15 mouse cellular contexts compared by ENCODE assay signal in genomic region chr9:102731574-102732175, GRCm38 (mm10). TPM values are rescaled to one million over a fixed set of nuclear protein-coding genes. Genes with fewer than 3 reads are reported as not detected.
DNase-seq lines count a peak whose midpoint lies in the region; ATAC-seq and TF ChIP-seq lines count a peak whose summit lies in the region.
"Had no signal": no experiment of that assay in that cellular context is flagged by ENCODE, and none has a peak within 500 bp of the region (broad histone marks: within the 10 kb centered on the region; RNA-seq: fewer than 3 reads in every experiment).

No protein-coding gene starts in this region.

- H3K27ac ChIP-seq in heart, adult 2 months, result no peak overlapping the region
- H3K27ac ChIP-seq in kidney, embryonic 16.5 days (ENCODE audit: low read length), result 0 out of 2 replicates have a peak overlapping the region, but pooled peaks have one; percentile 7
- peak overlapping the region; percentile 34; the same call in 1 of the 2 replicates for H3K27ac ChIP-seq in neural tube, embryonic 13.5 days (replicated peaks)
- H3K27ac ChIP-seq in neural tube, embryonic 15.5 days (replicated peaks), result no peak overlapping the region

- no peak for TF ChIP-seq CTCF in heart, adult 2 months (IDR thresholded peaks at IDR 0.05)

- H3K79me2 ChIP-seq in heart, adult 2 months (replicated peaks; ENCODE audit: control insufficient read depth, insufficient read depth, low read length), result no peaks in the 10 kb centered on the region; the same call in 1 of the 2 replicates

- H3K4me1 ChIP-seq in heart, adult 2 months (ENCODE audit: control insufficient read depth, insufficient read depth, low read length), result peaks cover 21% of the 10 kb centered on the region
- H3K4me1 ChIP-seq in kidney, embryonic 16.5 days (ENCODE audit: insufficient read depth, low read length), result peaks cover 38% of the 10 kb centered on the region
- H3K4me1 ChIP-seq in neural tube, embryonic 13.5 days (replicated peaks), result peaks cover 32% of the 10 kb centered on the region
- peaks cover 18% of the 10 kb centered on the region for H3K4me1 ChIP-seq in neural tube, embryonic 15.5 days

- no peaks in the 10 kb centered on the region for H3K9me3 ChIP-seq in kidney, embryonic 16.5 days (ENCODE audit: low read length)
- no peaks in the 10 kb centered on the region for H3K9me3 ChIP-seq in neural tube, embryonic 13.5 days
- H3K9me3 ChIP-seq in neural tube, embryonic 15.5 days (replicated peaks), result no peaks in the 10 kb centered on the region

- TF ChIP-seq POLR2A in heart, adult 2 months (IDR thresholded peaks at IDR 0.05; ENCODE audit: insufficient read depth, low read depth, low read length), result no peak

- ATAC-seq in kidney, embryonic 16.5 days (ENCODE audit: low FRiP score, low TSS enrichment), result no peak
- no peak for ATAC-seq in neural tube, embryonic 13.5 days (ENCODE audit: low read depth)
- no peak for ATAC-seq in neural tube, embryonic 15.5 days (ENCODE audit: low FRiP score)
- ATAC-seq: forebrain, postnatal 0 days had no signal

- no peak overlapping the region for H3K9ac ChIP-seq in heart, adult 2 months (ENCODE audit: low read depth, low read length)
- H3K9ac ChIP-seq in kidney, embryonic 16.5 days (replicated peaks; ENCODE audit: low read length), result no peak overlapping the region
- no peak overlapping the region for H3K9ac ChIP-seq in neural tube, embryonic 13.5 days
- H3K9ac ChIP-seq in neural tube, embryonic 15.5 days (replicated peaks), result no peak overlapping the region
- H3K9ac ChIP-seq: forebrain, postnatal 0 days had no signal

- no peak overlapping the region for H3K4me3 ChIP-seq in heart, adult 2 months
- no peak overlapping the region for H3K4me3 ChIP-seq in kidney, embryonic 16.5 days (ENCODE audit: low read length)
- H3K4me3 ChIP-seq in neural tube, embryonic 13.5 days, result no peak overlapping the region
- no peak overlapping the region for H3K4me3 ChIP-seq in neural tube, embryonic 15.5 days (replicated peaks)

- DNase-seq in heart, adult 11 months, result peak; percentile 87
- DNase-seq in heart, adult 2 months, result no peak
- no peak for DNase-seq in kidney, postnatal 25 days
- DNase-seq in cerebellum, postnatal 14 days, result no peak
- DNase-seq in left cerebral cortex, adult 18-20 months (ENCODE audit: low spot score in 2 of 2), result no peak
- DNase-seq: adrenal gland, adult 8-10 months; cerebellum, adult 11 months; embryo, embryonic 11 days; forebrain, postnatal 0 days; lung, postnatal 14 days; spleen, adult 18-20 months; thymus, adult 2 months had no signal

- WGBS in heart, adult 2 months, result 70% methylated on average over 10 of the region's 10 CpGs
- WGBS in kidney, embryonic 16.5 days, result 87% methylated on average over 10 of the region's 10 CpGs
- 86% methylated on average over 10 of the region's 10 CpGs for WGBS in neural tube, embryonic 13.5 days
- 84% methylated on average over 10 of the region's 10 CpGs for WGBS in neural tube, embryonic 15.5 days

- H3K36me3 ChIP-seq in heart, adult 2 months (ENCODE audit: control insufficient read depth, insufficient read depth, low read length), result peaks cover 53% of the 10 kb centered on the region
- peaks cover 74% of the 10 kb centered on the region for H3K36me3 ChIP-seq in kidney, embryonic 16.5 days (ENCODE audit: insufficient read depth, low read length)
- H3K36me3 ChIP-seq in neural tube, embryonic 13.5 days, result peaks cover 78% of the 10 kb centered on the region
- H3K36me3 ChIP-seq in neural tube, embryonic 15.5 days, result peaks cover 74% of the 10 kb centered on the region

- no peak overlapping the region for H3K4me2 ChIP-seq in kidney, embryonic 16.5 days (replicated peaks; ENCODE audit: low read depth, low read length)
- no peak overlapping the region for H3K4me2 ChIP-seq in neural tube, embryonic 13.5 days
- H3K4me2 ChIP-seq in neural tube, embryonic 15.5 days, result no peak overlapping the region

- TF ChIP-seq EP300 in heart, adult 2 months (IDR thresholded peaks at IDR 0.05; ENCODE audit: insufficient read depth, low read depth, low read length), result no peak

- intact Hi-C loops in heart, adult 2 months (cut with DNase I), result no loop called here

- H3K27me3 ChIP-seq in heart, adult 2 months (ENCODE audit: control insufficient read depth, insufficient read depth, low read length), result no peaks in the 10 kb centered on the region
- no peaks in the 10 kb centered on the region for H3K27me3 ChIP-seq in kidney, embryonic 16.5 days (ENCODE audit: insufficient read depth, low read length)
- H3K27me3 ChIP-seq in neural tube, embryonic 13.5 days, result no peaks in the 10 kb centered on the region
- H3K27me3 ChIP-seq in neural tube, embryonic 15.5 days (replicated peaks), result no peaks in the 10 kb centered on the region

RNA-seq across cellular contexts. Expression of gene Amotl2, which starts 15.2 kb away (rescaled TPM):
- 10 to 100 TPM; 56.5 to 66.3 TPM for total RNA-seq in heart, adult 2 months (2021)
- polyA plus RNA-seq in heart, adult 2 months (2012; rRNA removed), result 25.9 and 28.3 TPM in 2 replicates
- polyA plus RNA-seq in kidney, embryonic 16.5 days (2015; fragmentation: Nextera tagmentation; extraction: Ambion mirVana), result 40.9 and 41.5 TPM in 2 replicates
- polyA plus RNA-seq in neural tube, embryonic 13.5 days (2015; fragmentation: Nextera tagmentation; extraction: Ambion mirVana), result 59.3 and 69.6 TPM in 2 replicates
- polyA plus RNA-seq in neural tube, embryonic 15.5 days (2015; fragmentation: Nextera tagmentation; extraction: Ambion mirVana), result 41.5 and 57.0 TPM in 2 replicates
- total RNA-seq in left cerebral cortex, adult 18-20 months (2021), result 10 to 100 TPM; 19.5 to 20.5 TPM

Comparison
In these comparisons a context has a peak if more than half of its experiments do, and no peak if none do; other contexts are left out.
1. H3K27ac ChIP-seq: peak in kidney, embryonic 16.5 days (single experiment) and neural tube, embryonic 13.5 days (single experiment); none in heart, adult 2 months (single experiment) and neural tube, embryonic 15.5 days (single experiment).